Mouse (Mus musculus) spleen, adult 2 months (tissue): ENCODE results near the gene Matk.
"Not testable (repeated sequence)": the region's sequence is repeated elsewhere in the genome, so short reads cannot be mapped to it uniquely, and the experiment has no call there.

Source experiments
- CTCF ChIP-seq: fragments of 200-500 bp; IDR thresholded peaks from 2 replicates; pipeline ENCODE4 v1.5.1; 2011; ENCODE audit warnings: mild to moderate bottlenecking, inconsistent platforms; ENCODE audit not compliant: insufficient read depth, insufficient read length, insufficient replicate concordance; ENCODE audit errors: extremely low read depth
- POLR2A ChIP-seq: fragments of 200-500 bp; IDR thresholded peaks from 2 replicates; pipeline ENCODE4 v1.6.1; 2011; ENCODE audit warnings: low read depth, low read length, inconsistent platforms

GRCm38 (mm10) chr10:81217267-81217666, 35.5 kb upstream of the Matk start:
- not testable (repeated sequence) for TF ChIP-seq POLR2A
- TF ChIP-seq CTCF: peak; percentile 29; the same call in 1 of the 2 replicates
